Mouse (Mus musculus): ENCODE measurements around the gene Dnajc9. TPM values are rescaled to one million over a fixed set of nuclear protein-coding genes. Genes with fewer than 3 reads are reported as not detected.

Gene Dnajc9
- polyA plus RNA-seq (2012; rRNA removed; ENCODE audit: low replicate concordance): 14.4 and 16.6 TPM in 2 replicates

DNA sequence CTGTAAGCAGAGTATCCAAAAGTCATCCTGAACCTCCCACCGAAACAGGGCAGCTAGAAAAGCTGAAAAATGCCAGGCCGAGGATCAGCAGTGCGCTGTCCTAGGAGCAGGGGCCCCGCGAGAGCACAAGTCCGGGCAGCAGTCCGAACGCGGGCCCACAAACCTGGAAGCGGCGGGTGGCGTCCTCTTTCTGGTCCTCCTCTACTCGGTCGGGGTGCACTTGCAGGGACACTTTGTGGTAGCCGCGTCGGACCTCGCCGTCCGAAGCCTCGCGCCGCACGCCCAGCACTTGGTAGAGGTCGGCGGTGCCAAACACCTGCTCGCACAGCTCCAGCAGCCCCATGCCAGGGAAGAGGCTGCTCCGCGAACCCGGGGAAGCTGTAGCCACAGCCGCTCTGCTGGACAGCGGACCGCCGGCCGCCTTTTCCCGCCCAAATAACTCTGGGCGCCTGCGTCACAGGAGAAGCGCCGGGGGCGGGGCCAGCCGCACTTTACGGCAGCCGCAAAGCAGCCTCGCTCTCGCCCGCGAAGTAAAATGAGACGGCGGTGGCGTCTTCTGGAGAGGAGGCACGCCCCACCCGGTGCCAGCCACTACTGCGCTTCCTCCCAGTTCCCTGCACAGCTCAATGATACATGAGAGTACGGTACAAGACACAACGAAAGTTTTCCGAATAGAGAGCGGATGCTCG lies at the start of gene Dnajc9:
TSS of gene Dnajc9 (minus strand) at position 470 of the 689 bp plus-strand sequence.

DNA sequence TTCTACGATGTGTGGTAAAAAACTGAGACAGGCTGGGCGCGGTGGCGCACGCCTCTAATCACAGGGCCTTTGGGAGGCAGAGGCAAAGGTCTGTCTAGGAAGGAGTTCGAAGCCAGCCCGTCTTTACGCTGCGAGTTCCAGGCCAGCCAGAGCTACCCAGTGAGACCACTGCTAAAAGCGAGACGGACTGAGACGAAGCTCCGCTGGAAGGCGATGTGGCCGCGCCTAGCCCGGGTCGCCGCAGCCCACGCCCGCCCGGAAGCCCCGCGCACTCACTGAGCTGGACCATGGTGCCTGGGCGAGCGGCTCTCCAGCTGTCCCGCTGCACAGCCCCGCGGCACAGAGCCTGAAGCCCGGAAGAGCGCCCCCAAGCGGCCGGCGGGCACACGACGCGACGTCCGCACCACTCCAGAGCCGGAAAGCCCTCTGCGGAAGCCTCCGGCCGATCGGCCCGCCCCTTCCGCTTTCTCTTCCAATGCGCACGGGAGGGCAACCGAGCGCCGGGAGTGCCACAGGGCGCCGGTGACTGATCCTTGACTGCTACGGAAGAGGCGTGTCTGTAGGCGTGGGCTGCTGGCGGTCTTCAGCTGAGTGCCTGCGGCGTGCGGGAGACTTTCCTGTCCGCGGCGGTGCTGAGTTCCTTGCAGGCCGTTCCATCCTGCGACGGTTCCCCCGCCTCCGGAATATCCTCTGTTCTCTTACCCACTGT lies 4.6 kb upstream of the Dnajc9 start, which contains the start of gene Mrps16:
TSS of gene Mrps16 (minus strand) at position 430 of the 709 bp plus-strand sequence.

DNA sequence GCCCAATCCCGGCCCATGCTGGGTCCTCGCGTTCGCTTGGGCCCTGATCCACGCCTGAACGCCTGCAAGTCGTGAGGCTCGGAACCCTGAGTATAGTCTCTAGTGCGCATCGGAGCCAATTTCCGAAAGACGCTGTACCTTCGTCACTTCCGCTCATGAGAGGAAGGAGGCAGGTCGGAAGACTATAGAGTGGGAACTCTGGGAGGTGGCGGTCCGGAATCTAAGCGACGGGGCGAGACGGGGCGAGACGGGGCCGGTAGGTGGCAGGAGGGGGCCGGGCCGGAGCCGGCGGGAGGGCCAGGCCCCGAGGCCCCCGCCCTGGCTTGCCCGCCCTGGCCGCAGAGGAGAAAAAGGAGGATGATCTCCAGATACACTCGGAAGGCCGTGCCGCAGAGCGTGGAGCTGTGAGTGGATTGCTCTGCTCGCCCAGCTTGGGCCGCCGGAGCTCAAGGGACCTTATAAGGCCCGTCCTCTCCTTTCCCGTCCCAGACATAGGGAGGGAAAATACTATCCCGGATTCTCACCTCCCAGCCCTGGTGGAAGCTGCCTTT lies 40.6 kb downstream of the Dnajc9 start, which contains the start of the genes Ecd and Fam149b:
TSS of gene Ecd (minus strand) at position 131 of the 551 bp plus-strand sequence.
TSS of gene Fam149b (plus strand) at position 172 of the 551 bp plus-strand sequence.

Other genes with a start within 250 kb of the Dnajc9 start
- 17.0 and 54.3 TPM in 2 replicates for gene Kcnk5, start 207.1 kb downstream of the Dnajc9 start, polyA plus RNA-seq (2012; rRNA removed; ENCODE audit: low replicate concordance)
- 1.3 and 4.1 TPM in 2 replicates for gene Kcnk16, start 119.7 kb downstream of the Dnajc9 start, polyA plus RNA-seq (2012; rRNA removed; ENCODE audit: low replicate concordance)
- 8.1 and 8.7 TPM in 2 replicates for gene Nudt13, start 94.2 kb downstream of the Dnajc9 start, polyA plus RNA-seq (2012; rRNA removed; ENCODE audit: low replicate concordance)
- gene Ecd, start 40.8 kb downstream of the Dnajc9 start, polyA plus RNA-seq (2012; rRNA removed; ENCODE audit: low replicate concordance): 5.2 and 6.9 TPM in 2 replicates
- 12.0 and 12.5 TPM in 2 replicates for gene Fam149b, start 40.7 kb downstream of the Dnajc9 start, polyA plus RNA-seq (2012; rRNA removed; ENCODE audit: low replicate concordance)
- 35.7 and 40.1 TPM in 2 replicates for gene Mrps16, start 4.7 kb upstream of the Dnajc9 start, polyA plus RNA-seq (2012; rRNA removed; ENCODE audit: low replicate concordance)
- gene Cfap70, start 63.3 kb upstream of the Dnajc9 start, polyA plus RNA-seq (2012; rRNA removed; ENCODE audit: low replicate concordance): not detected in 2 replicates
- 39.4 and 48.4 TPM in 2 replicates for gene Anxa7, start 91.2 kb upstream of the Dnajc9 start, polyA plus RNA-seq (2012; rRNA removed; ENCODE audit: low replicate concordance)
- 0.06 and 0.23 TPM in 2 replicates for gene Mss51, start 108.0 kb upstream of the Dnajc9 start, polyA plus RNA-seq (2012; rRNA removed; ENCODE audit: low replicate concordance)
- 1.1 and 1.2 TPM in 2 replicates for gene Ppp3cb, start 157.7 kb upstream of the Dnajc9 start, polyA plus RNA-seq (2012; rRNA removed; ENCODE audit: low replicate concordance)

Data from duodenum, adult 2 months (tissue).